Mouse (Mus musculus): ENCODE data around the gene Rangap1.

- TF ChIP-seq CTCF (IDR thresholded peaks at IDR 0.05; ENCODE audit: low read depth) (no peak), EP300 (IDR thresholded peaks at IDR 0.05; ENCODE audit: low read depth) (no peak)
Measured at GRCm38 (mm10) chr15:81708991-81709390, 36.3 kb downstream of the Rangap1 start.
